Mouse (Mus musculus) liver, embryonic 14.5 days (tissue): ENCODE results near the gene Cd151. TPM values are rescaled to one million over a fixed set of nuclear protein-coding genes. Genes with fewer than 3 reads are reported as not detected.

Source experiments
- ATAC-seq: fragments of 200-750 bp; cut with Nextera tagmentation; 2 replicates; pipeline ENCODE4 v1.8.0; 2017; ENCODE audit warnings: moderate number of reproducible peaks, mild to moderate bottlenecking, moderate library complexity; ENCODE audit not compliant: insufficient read depth
- DNase-seq, 3 experiments: peaks; one replicate each; pipeline ENCODE4 v3.0.0-alpha.2; 2012 to 2013; ENCODE audit warnings: low read depth in 3 of 3, low spot score in 3 of 3
- H3K27ac ChIP-seq: fragments of 300-500 bp; sonication (generic); 2 replicates; pipeline ENCODE4 v1.5.1; 2014; ENCODE audit warnings: moderate library complexity, mild to moderate bottlenecking, control low read depth, inconsistent platforms
- H3K27me3 ChIP-seq: fragments of 300-500 bp; sonication (generic); 2 replicates; pipeline ENCODE4 v1.6.1; 2014; ENCODE audit warnings: mild to moderate bottlenecking, low read length, moderate library complexity; ENCODE audit not compliant: control insufficient read depth, insufficient read depth
- H3K36me3 ChIP-seq: fragments of 300-500 bp; sonication (generic); replicated peaks from 2 replicates; pipeline ENCODE4 v1.6.1; 2014; ENCODE audit warnings: low read depth; ENCODE audit not compliant: control insufficient read depth, insufficient read depth
- H3K4me1 ChIP-seq, 2 experiments: fragments of 200-500 bp in 1 of 2; fragments of 300-500 bp in 1 of 2; sonication (generic) in 1 of 2; replicated peaks; 2 replicates each; pipeline ENCODE4 v1.6.1; 2012 to 2014; ENCODE audit warnings: antibody characterized with exemption in 1 of 2, inconsistent platforms in 1 of 2, low read length in 1 of 2; ENCODE audit not compliant: control insufficient read depth in 2 of 2, insufficient read depth in 2 of 2
- H3K4me2 ChIP-seq: fragments of 300-500 bp; sonication (generic); 2 replicates; pipeline ENCODE4 v1.6.1; 2014; ENCODE audit warnings: low read depth, mild to moderate bottlenecking, control low read depth, moderate library complexity
- H3K4me3 ChIP-seq, 2 experiments: fragments of 200-500 bp in 1 of 2; fragments of 300-500 bp in 1 of 2; sonication (generic) in 1 of 2; 2 replicates each; pipeline ENCODE4 v1.5.1; 2012 to 2014; ENCODE audit warnings: low read depth in 2 of 2, low read length in 2 of 2, mild to moderate bottlenecking in 2 of 2, control low read depth in 1 of 2, inconsistent platforms in 1 of 2, moderate library complexity in 1 of 2; ENCODE audit not compliant: insufficient read depth in 1 of 2
- H3K9ac ChIP-seq: fragments of 300-500 bp; sonication (generic); replicated peaks from 2 replicates; pipeline ENCODE4 v1.6.1; 2014; ENCODE audit warnings: mild to moderate bottlenecking, control low read depth, moderate library complexity
- H3K9me3 ChIP-seq: fragments of 300-500 bp; sonication (generic); 2 replicates; pipeline ENCODE4 v1.6.1; 2016; ENCODE audit warnings: low read length, mixed read lengths; ENCODE audit not compliant: control insufficient read depth
- CTCF ChIP-seq: IDR thresholded peaks from 2 replicates; pipeline ENCODE4 v1.5.1; 2016; ENCODE audit warnings: antibody characterized with exemption, low read depth, control low read depth
- EP300 ChIP-seq: IDR thresholded peaks from 2 replicates; pipeline ENCODE4 v1.6.1; 2016; ENCODE audit warnings: antibody characterized with exemption, low read depth
- WGBS: fragments of 180-500 bp; shearing (Covaris S2); extraction: QIAGEN DNeasy Blood & Tissue Kit; methylation state at CpG from one replicate; pipeline ENCODE4 v1.1.7; 2014; ENCODE audit not compliant: insufficient replicate concordance; 5-methylcytosine and 5-hydroxymethylcytosine counted together
- polyA plus RNA-seq, 2 experiments: library from polyadenylated mRNA; depleted of rRNA in 1 of 2; stranded (reverse) in 1 of 2; unstranded in 1 of 2; fragments of >200 nt; fragmentation: Nextera tagmentation in 1 of 2; extraction: Ambion mirVana in 1 of 2; gene quantifications; 2 replicates each; pipeline versions ENCODE4 v1.2.1 to v1.2.3; 2012 to 2014

Cd151 gene
- polyA plus RNA-seq, 2 experiments, result 13.8 to 20.0 TPM

- ATAC-seq (no peak), DNase-seq (no peak)
- Histone ChIP-seq H3K4me3 (peak overlapping the region; percentile 56 to 85), H3K9me3 (no peaks in the 10 kb centered on the region), H3K9ac (peak overlapping the region; percentile 46), H3K27me3 (no peaks in the 10 kb centered on the region), H3K4me1 (peaks cover 8 to 24% of the 10 kb centered on the region in 2 experiments), H3K4me2 (peak overlapping the region; percentile 86), H3K27ac (no peak overlapping the region; the same call in 1 of the 2 replicates), H3K36me3 (peaks cover 34% of the 10 kb centered on the region)
- no peak for TF ChIP-seq CTCF
- no peak for TF ChIP-seq EP300
- 40% methylated on average over 2 of the region's 2 CpGs for WGBS
Measured at GRCm38 (mm10) chr7:141436523-141436892, 30.7 kb upstream of the Cd151 start.

GRCm38 (mm10) chr7:141437178-141438120 lies 29.7 kb upstream of the Cd151 start, which contains the start of gene Slc25a22:
Gene Slc25a22, minus strand, starts transcription at chr7:141437892.
- no peaks in the 10 kb centered on the region for H3K27me3 ChIP-seq
- H3K27ac ChIP-seq, result no peak within 1 kb of the TSS; the same call in 1 of the 2 replicates
- ATAC-seq (peak; percentile 75), DNase-seq (peak in 1 of 3 experiments; percentile 53)
- H3K9ac ChIP-seq, result peak within 1 kb of the TSS; percentile 46
- peaks cover 8 to 24% of the 10 kb centered on the region in 2 experiments for H3K4me1 ChIP-seq
- no peak for TF ChIP-seq EP300
- TF ChIP-seq CTCF, result peak; percentile 85
- H3K9me3 ChIP-seq, result no peaks in the 10 kb centered on the region
- peak within 1 kb of the TSS; percentile 86 for H3K4me2 ChIP-seq
- WGBS, result 7% methylated on average over 52 of the region's 53 CpGs
- peaks cover 38% of the 10 kb centered on the region for H3K36me3 ChIP-seq
- H3K4me3 ChIP-seq, result peak within 1 kb of the TSS; percentile 56 to 85

GRCm38 (mm10) chr7:141438201-141438968 lies 28.8 kb upstream of the Cd151 start:
- H3K27me3 ChIP-seq, result no peaks in the 10 kb centered on the region
- 84% methylated on average over 12 of the region's 12 CpGs for WGBS

GRCm38 (mm10) chr7:141439140-141439679 lies 28.0 kb upstream of the Cd151 start:
- ATAC-seq, result no peak
- no peaks in the 10 kb centered on the region for H3K9me3 ChIP-seq
- DNase-seq, result no peak
- H3K27me3 ChIP-seq, result no peaks in the 10 kb centered on the region
- no peak overlapping the region for H3K9ac ChIP-seq
- no peak overlapping the region for H3K4me2 ChIP-seq
- TF ChIP-seq CTCF (no peak), EP300 (no peak)
- no peak overlapping the region for H3K27ac ChIP-seq
- H3K36me3 ChIP-seq, result peaks cover 38% of the 10 kb centered on the region
- peaks cover 12 to 30% of the 10 kb centered on the region in 2 experiments for H3K4me1 ChIP-seq
- no peak overlapping the region for H3K4me3 ChIP-seq
- 89% methylated on average over 10 of the region's 10 CpGs for WGBS

More at GRCm38 (mm10) chr7:141438201-141438968, 28.8 kb upstream of the Cd151 start:
- H3K27ac ChIP-seq, result no peak overlapping the region
- DNase-seq (no peak), ATAC-seq (no peak)
- H3K4me2 ChIP-seq, result no peak overlapping the region
- H3K9me3 ChIP-seq, result no peaks in the 10 kb centered on the region
- peaks cover 38% of the 10 kb centered on the region for H3K36me3 ChIP-seq
- TF ChIP-seq CTCF (no peak), EP300 (no peak)
- peaks cover 11 to 27% of the 10 kb centered on the region in 2 experiments for H3K4me1 ChIP-seq
- H3K4me3 ChIP-seq, result no peak overlapping the region
- H3K9ac ChIP-seq, result no peak overlapping the region

- Histone ChIP-seq H3K27ac (no peak overlapping the region), H3K9me3 (no peaks in the 10 kb centered on the region), H3K4me1 (peaks cover 15 to 28% of the 10 kb centered on the region in 2 experiments), H3K9ac (no peak overlapping the region), H3K36me3 (peaks cover 38% of the 10 kb centered on the region), H3K4me3 (no peak overlapping the region), H3K4me2 (no peak overlapping the region), H3K27me3 (no peaks in the 10 kb centered on the region)
- no peak for TF ChIP-seq CTCF
- no peak for TF ChIP-seq EP300
- DNase-seq (no peak), ATAC-seq (no peak)
- 91% methylated on average over 11 of the region's 11 CpGs for WGBS
Measured at GRCm38 (mm10) chr7:141439811-141440210, 27.4 kb upstream of the Cd151 start.
